Mouse (Mus musculus) heart, embryonic 14.5 days (tissue): ENCODE measurements at regions not wholly inside any gene's neighbourhood (a gene's known extent, or its start where the extent isn't known, plus 50 kb on each side); places are given as distances from the start of the nearest gene placed in this dataset.
A peak's percentile ranks its signal among the peaks of the same experiment; 100 is the strongest.

Source experiments
- ATAC-seq: fragments of 200-750 bp; cut with Nextera tagmentation; 2 replicates; pipeline ENCODE4 v1.8.0; 2017; ENCODE audit warnings: low read depth, moderate TSS enrichment; ENCODE audit not compliant: insufficient number of reproducible peaks, insufficient read depth, low FRiP score
- H3K27ac ChIP-seq, 2 experiments: fragments of 200-500 bp in 1 of 2; fragments of 300-500 bp in 1 of 2; sonication (generic) in 1 of 2; replicated peaks in 1 of 2; 2 replicates each; pipeline ENCODE4 v1.5.1; 2012 to 2014; ENCODE audit warnings: low read depth in 2 of 2, low read length in 2 of 2, control low read depth in 1 of 2, mild to moderate bottlenecking in 1 of 2, mixed read lengths in 1 of 2; ENCODE audit not compliant: control insufficient read depth in 1 of 2, insufficient read depth in 1 of 2
- H3K27me3 ChIP-seq: fragments of 300-500 bp; sonication (generic); 2 replicates; pipeline ENCODE4 v1.6.1; 2014; ENCODE audit warnings: mild to moderate bottlenecking, low read length, control low read depth; ENCODE audit not compliant: control insufficient read depth, insufficient read depth
- H3K36me3 ChIP-seq: fragments of 300-500 bp; sonication (generic); 2 replicates; pipeline ENCODE4 v1.6.1; 2014; ENCODE audit warnings: mild to moderate bottlenecking, control low read depth, low read length, mixed read lengths; ENCODE audit not compliant: control insufficient read depth, insufficient read depth
- H3K4me1 ChIP-seq, 2 experiments: fragments of 200-500 bp in 1 of 2; fragments of 300-500 bp in 1 of 2; sonication (generic) in 1 of 2; 2 replicates each; pipeline ENCODE4 v1.6.1; 2012 to 2014; ENCODE audit warnings: low read length in 2 of 2, control low read depth in 1 of 2, mixed read lengths in 1 of 2; ENCODE audit not compliant: control insufficient read depth in 2 of 2, insufficient read depth in 2 of 2
- H3K4me2 ChIP-seq: fragments of 300-500 bp; sonication (generic); 2 replicates; pipeline ENCODE4 v1.6.1; 2014; ENCODE audit warnings: mild to moderate bottlenecking, low read length
- H3K4me3 ChIP-seq, 2 experiments: fragments of 200-500 bp in 1 of 2; fragments of 300-500 bp in 1 of 2; sonication (generic) in 1 of 2; 2 replicates each; pipeline ENCODE4 v1.5.1; 2012 to 2014; ENCODE audit warnings: low read length in 2 of 2, mild to moderate bottlenecking in 2 of 2, control low read depth in 1 of 2, low read depth in 1 of 2, moderate library complexity in 1 of 2; ENCODE audit not compliant: control insufficient read depth in 1 of 2, insufficient read depth in 1 of 2
- H3K9ac ChIP-seq: fragments of 300-500 bp; sonication (generic); 2 replicates; pipeline ENCODE4 v1.6.1; 2014; ENCODE audit warnings: mild to moderate bottlenecking, low read length
- H3K9me3 ChIP-seq: fragments of 300-500 bp; sonication (generic); 2 replicates; pipeline ENCODE4 v1.6.1; 2016; ENCODE audit warnings: low read length, control low read depth; ENCODE audit not compliant: control insufficient read depth
- WGBS: fragments of 180-500 bp; shearing (Covaris S2); extraction: QIAGEN DNeasy Blood & Tissue Kit; methylation state at CpG from one replicate; pipeline ENCODE4 v1.1.7; 2014; 5-methylcytosine and 5-hydroxymethylcytosine counted together

DNA sequence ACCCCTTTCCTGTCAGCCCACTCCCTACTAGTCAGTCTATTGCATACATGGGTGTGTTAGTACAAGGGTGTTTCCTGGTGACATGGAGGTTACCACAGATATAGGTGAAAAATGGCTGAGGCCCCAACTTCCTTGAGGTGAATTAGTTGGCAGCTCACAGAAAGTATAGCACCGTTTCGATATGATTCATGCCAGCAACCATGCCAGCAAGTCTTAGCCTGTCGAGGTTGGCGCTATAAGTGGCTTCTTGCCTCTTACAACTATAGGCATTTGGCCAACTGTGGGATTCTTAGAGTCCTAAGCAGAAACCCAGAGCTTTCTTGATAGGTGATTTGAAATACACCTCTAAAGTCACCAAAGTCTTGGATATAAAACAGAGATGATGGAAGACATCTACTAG lies 85.3 kb upstream of the Hs3st1 start:
- no peak for ATAC-seq
- Histone ChIP-seq H3K36me3 (no peaks in the 10 kb centered on the region), H3K4me3 (no peak overlapping the region), H3K27me3 (no peaks in the 10 kb centered on the region), H3K4me2 (no peak overlapping the region), H3K9ac (no peak overlapping the region), H3K9me3 (no peaks in the 10 kb centered on the region), H3K27ac (peak overlapping the region in 1 of 2 experiments; percentile 55; a peak in 2 of 4 replicates), H3K4me1 (no peaks in the 10 kb centered on the region)
- WGBS: 81% methylated on average over 4 of the region's 4 CpGs

DNA sequence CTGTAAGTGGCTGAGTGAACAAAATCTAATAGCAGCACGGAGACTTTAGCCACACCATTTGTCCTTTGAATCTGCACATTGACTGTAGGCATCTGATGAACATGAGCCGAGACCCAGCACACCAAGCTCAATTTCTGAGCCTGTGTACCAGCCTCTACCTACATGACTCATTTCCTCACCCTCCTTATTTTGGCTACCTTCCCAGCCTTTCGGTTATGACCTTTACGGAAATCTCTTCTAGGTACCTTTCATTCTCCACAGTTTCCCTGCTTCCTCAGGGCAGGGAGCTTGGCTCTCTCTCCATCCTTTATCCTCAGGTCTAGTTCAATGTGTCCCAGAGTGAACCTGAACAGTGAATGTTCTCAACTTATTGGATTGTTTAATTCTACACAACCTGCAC lies 77.3 kb upstream of the Hs3st1 start:
- ATAC-seq: no peak
- no peak overlapping the region for H3K27ac ChIP-seq
- H3K4me1 ChIP-seq: no peaks in the 10 kb centered on the region
- no peak overlapping the region for H3K4me2 ChIP-seq
- H3K27me3 ChIP-seq: no peaks in the 10 kb centered on the region
- H3K36me3 ChIP-seq: no peaks in the 10 kb centered on the region
- WGBS: 59% methylated on average over 4 of the region's 4 CpGs
- H3K9ac ChIP-seq: no peak overlapping the region
- H3K9me3 ChIP-seq: no peaks in the 10 kb centered on the region
- no peak overlapping the region for H3K4me3 ChIP-seq

DNA sequence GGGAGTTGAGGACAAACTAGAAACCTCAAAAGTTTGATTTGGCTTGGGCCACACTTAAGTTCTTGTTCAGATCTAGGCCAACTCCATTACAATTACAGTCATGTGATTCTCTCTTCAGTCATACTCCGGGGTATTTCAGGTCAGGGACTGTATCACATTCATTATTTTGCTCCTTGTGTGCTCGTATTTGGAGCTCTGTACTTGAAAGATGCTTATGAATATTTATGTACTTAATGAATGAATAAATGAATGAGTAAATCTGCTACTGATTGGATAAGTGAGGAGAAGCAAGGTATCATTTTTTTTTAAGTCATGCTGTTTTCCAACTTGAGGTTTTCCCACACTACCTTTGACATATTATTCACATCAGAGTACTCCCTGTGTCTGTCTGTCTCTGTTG lies 69.4 kb upstream of the Hs3st1 start:
- no peaks in the 10 kb centered on the region for H3K9me3 ChIP-seq
- H3K27me3 ChIP-seq: no peaks in the 10 kb centered on the region
- no peaks in the 10 kb centered on the region for H3K36me3 ChIP-seq
- no peak overlapping the region for H3K4me2 ChIP-seq
- no peak overlapping the region for H3K4me3 ChIP-seq
- H3K27ac ChIP-seq: no peak overlapping the region
- ATAC-seq: no peak
- no peaks in the 10 kb centered on the region for H3K4me1 ChIP-seq
- 62% methylated on average over 2 of the region's 2 CpGs for WGBS
- H3K9ac ChIP-seq: no peak overlapping the region

DNA sequence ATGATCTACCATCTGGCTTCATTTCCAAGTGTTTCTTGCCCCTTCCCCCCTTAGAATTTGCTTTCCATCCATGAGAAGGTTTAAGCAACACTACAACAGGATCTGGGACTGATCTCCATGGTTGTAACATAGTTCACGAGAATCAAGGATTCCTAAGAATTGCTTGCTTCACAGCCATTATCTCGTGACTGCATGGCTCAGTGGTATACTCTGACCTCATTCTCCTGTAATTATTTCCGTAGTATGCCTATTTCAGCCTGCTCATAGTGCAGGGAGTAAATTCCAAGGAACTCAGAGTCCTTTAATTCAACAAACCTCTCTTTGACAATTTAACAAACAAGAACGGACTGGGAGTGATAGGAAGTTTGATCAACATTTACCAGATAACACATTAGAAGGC lies 51.4 kb upstream of the Hs3st1 start:
- Histone ChIP-seq H3K4me2 (no peak overlapping the region), H3K9ac (no peak overlapping the region), H3K27me3 (no peaks in the 10 kb centered on the region), H3K36me3 (no peaks in the 10 kb centered on the region), H3K27ac (no peak overlapping the region), H3K4me1 (no peaks in the 10 kb centered on the region), H3K4me3 (no peak overlapping the region), H3K9me3 (no peaks in the 10 kb centered on the region)
- ATAC-seq: no peak
- 57% methylated on average over 4 of the region's 4 CpGs for WGBS
